Mouse (Mus musculus) liver, postnatal 0 days (tissue): ENCODE data around the gene Gm49353. TPM values are rescaled to one million over a fixed set of nuclear protein-coding genes. Genes with fewer than 3 reads are reported as not detected.

ENCODE experiments used
- ATAC-seq: fragments of 200-750 bp; cut with Nextera tagmentation; 2 replicates; pipeline ENCODE4 v1.8.0; 2017; ENCODE audit warnings: mild to moderate bottlenecking, moderate library complexity
- DNase-seq: peaks from one replicate; pipeline ENCODE4 v3.0.0-alpha.2; 2016
- H3K27ac ChIP-seq: fragments of 300-500 bp; sonication (generic); 2 replicates; pipeline ENCODE4 v1.5.1; 2014; ENCODE audit warnings: antibody characterized with exemption, moderate library complexity, mild to moderate bottlenecking, low read depth
- H3K27me3 ChIP-seq: fragments of 300-500 bp; sonication (generic); 2 replicates; pipeline ENCODE4 v1.6.1; 2014; ENCODE audit warnings: low read length, control low read depth, mixed read lengths; ENCODE audit not compliant: insufficient read depth
- H3K36me3 ChIP-seq: fragments of 300-500 bp; sonication (generic); replicated peaks from 2 replicates; pipeline ENCODE4 v1.6.1; 2014; ENCODE audit warnings: mild to moderate bottlenecking, control low read depth, low read length, moderate library complexity, mixed read lengths; ENCODE audit not compliant: insufficient read depth
- H3K4me1 ChIP-seq: fragments of 300-500 bp; sonication (generic); 2 replicates; pipeline ENCODE4 v1.6.1; 2014; ENCODE audit warnings: antibody characterized with exemption, mild to moderate bottlenecking, control low read depth; ENCODE audit not compliant: insufficient read depth
- H3K4me2 ChIP-seq: fragments of 300-500 bp; sonication (generic); 2 replicates; pipeline ENCODE4 v1.6.1; 2014; ENCODE audit warnings: low read depth, mild to moderate bottlenecking, low read length, moderate library complexity, mixed read lengths
- H3K4me3 ChIP-seq: fragments of 300-500 bp; sonication (generic); 2 replicates; pipeline ENCODE4 v1.5.1; 2014; ENCODE audit warnings: low read depth, low read length
- H3K9ac ChIP-seq: fragments of 300-500 bp; sonication (generic); replicated peaks from 2 replicates; pipeline ENCODE4 v1.6.1; 2014; ENCODE audit warnings: mild to moderate bottlenecking, moderate library complexity
- H3K9me3 ChIP-seq: fragments of 300-500 bp; sonication (generic); 2 replicates; pipeline ENCODE4 v1.6.1; 2016; ENCODE audit warnings: mild to moderate bottlenecking, control low read depth, low read length, mixed read lengths
- CTCF ChIP-seq: sonication (generic); IDR thresholded peaks from 2 replicates; pipeline ENCODE4 v1.5.1; 2016; ENCODE audit warnings: antibody characterized with exemption, low read depth
- EP300 ChIP-seq: IDR thresholded peaks from 2 replicates; pipeline ENCODE4 v1.6.1; 2016; ENCODE audit warnings: antibody characterized with exemption, low read depth, mild to moderate bottlenecking
- WGBS: fragments of 180-500 bp; shearing (Covaris S2); extraction: QIAGEN DNeasy Blood & Tissue Kit; methylation state at CpG from one replicate; pipeline ENCODE4 v1.1.7; 2014; ENCODE audit not compliant: insufficient replicate concordance; 5-methylcytosine and 5-hydroxymethylcytosine counted together
- polyA plus RNA-seq: library from polyadenylated mRNA; unstranded; fragments of >200 nt; fragmentation: Nextera tagmentation; extraction: Ambion mirVana; gene quantifications from 2 replicates; pipeline ENCODE4 v1.2.1, GENCODE M21; 2015

The Gm49353 gene
- polyA plus RNA-seq, 1 experiment from 2014 or later = not detected

GRCm38 (mm10) chr10:29208735-29209134 is 10.0 kb downstream of the Gm49353 start:
- Histone ChIP-seq H3K4me2 (no peak overlapping the region), H3K36me3 (no peaks in the 10 kb centered on the region), H3K27me3 (no peaks in the 10 kb centered on the region), H3K9ac (no peak overlapping the region), H3K27ac (no peak overlapping the region), H3K9me3 (no peaks in the 10 kb centered on the region), H3K4me1 (no peaks in the 10 kb centered on the region), H3K4me3 (no peak overlapping the region)
- no peak for ATAC-seq
- WGBS = 46% methylated on average over 3 of the region's 3 CpGs
- no peak for TF ChIP-seq EP300
- DNase-seq = no peak

GRCm38 (mm10) chr10:29211453-29211852 is 12.7 kb downstream of the Gm49353 start, which contains the start of gene 9330159F19Rik:
9330159F19Rik (plus strand) TSS chr10:29211606.
- Histone ChIP-seq H3K9me3 (no peaks in the 10 kb centered on the region), H3K9ac (no peak within 1 kb of the TSS), H3K4me1 (no peaks in the 10 kb centered on the region), H3K4me2 (no peak within 1 kb of the TSS), H3K27me3 (no peaks in the 10 kb centered on the region), H3K4me3 (no peak within 1 kb of the TSS), H3K36me3 (no peaks in the 10 kb centered on the region), H3K27ac (no peak within 1 kb of the TSS)
- WGBS = 13% methylated on average over 4 of the region's 4 CpGs
- no peak for TF ChIP-seq EP300
- no peak for DNase-seq
- ATAC-seq = no peak

GRCm38 (mm10) chr10:29213534-29214100 is 14.9 kb downstream of the Gm49353 start:
- ATAC-seq = no peak
- Histone ChIP-seq H3K9me3 (no peaks in the 10 kb centered on the region), H3K9ac (no peak overlapping the region), H3K4me2 (no peak overlapping the region), H3K27ac (no peak overlapping the region), H3K4me1 (no peaks in the 10 kb centered on the region), H3K4me3 (no peak overlapping the region), H3K27me3 (no peaks in the 10 kb centered on the region), H3K36me3 (no peaks in the 10 kb centered on the region)
- TF ChIP-seq CTCF (no peak), EP300 (no peak)
- WGBS = 54% methylated on average over 3 of the region's 3 CpGs
- DNase-seq = no peak

- Histone ChIP-seq H3K27me3 (no peaks in the 10 kb centered on the region), H3K27ac (no peak overlapping the region), H3K9me3 (no peaks in the 10 kb centered on the region), H3K36me3 (no peaks in the 10 kb centered on the region), H3K4me3 (no peak overlapping the region), H3K4me2 (no peak overlapping the region), H3K9ac (no peak overlapping the region), H3K4me1 (no peaks in the 10 kb centered on the region)
- no peak for DNase-seq
- 85% methylated on average over 1 of the region's 1 CpGs for WGBS
- ATAC-seq = no peak
- TF ChIP-seq CTCF (no peak), EP300 (no peak)
These were observed 18.2 kb downstream of the Gm49353 start for GRCm38 (mm10) chr10:29216957-29217356.

GRCm38 (mm10) chr10:29217451-29217850 is 18.7 kb downstream of the Gm49353 start:
- WGBS = 68% methylated on average over 2 of the region's 2 CpGs
- no peak overlapping the region for H3K9ac ChIP-seq

GRCm38 (mm10) chr10:29225329-29225728 is 26.6 kb downstream of the Gm49353 start:
- ATAC-seq = no peak
- no peaks in the 10 kb centered on the region for H3K4me1 ChIP-seq
- H3K4me2 ChIP-seq = no peak overlapping the region
- 77% methylated on average over 4 of the region's 4 CpGs for WGBS
- H3K4me3 ChIP-seq = no peak overlapping the region
- H3K27ac ChIP-seq = no peak overlapping the region
- H3K9ac ChIP-seq = no peak overlapping the region
- no peaks in the 10 kb centered on the region for H3K9me3 ChIP-seq
- H3K36me3 ChIP-seq = no peaks in the 10 kb centered on the region
- no peak for DNase-seq
- H3K27me3 ChIP-seq = no peaks in the 10 kb centered on the region
- no peak for TF ChIP-seq EP300
- TF ChIP-seq CTCF = no peak

More at GRCm38 (mm10) chr10:29217451-29217850, 18.7 kb downstream of the Gm49353 start:
- H3K9me3 ChIP-seq = no peaks in the 10 kb centered on the region
- TF ChIP-seq CTCF = no peak
- no peak for TF ChIP-seq EP300
- no peaks in the 10 kb centered on the region for H3K4me1 ChIP-seq
- H3K4me2 ChIP-seq = no peak overlapping the region
- DNase-seq (no peak), ATAC-seq (no peak)
- no peaks in the 10 kb centered on the region for H3K36me3 ChIP-seq
- no peak overlapping the region for H3K4me3 ChIP-seq
- H3K27ac ChIP-seq = no peak overlapping the region
- H3K27me3 ChIP-seq = no peaks in the 10 kb centered on the region

- H3K9me3 ChIP-seq = no peaks in the 10 kb centered on the region
- DNase-seq = no peak
- no peak overlapping the region for H3K4me3 ChIP-seq
- 79% methylated on average over 2 of the region's 2 CpGs for WGBS
- no peaks in the 10 kb centered on the region for H3K4me1 ChIP-seq
- H3K27ac ChIP-seq = no peak overlapping the region
- no peaks in the 10 kb centered on the region for H3K36me3 ChIP-seq
- no peaks in the 10 kb centered on the region for H3K27me3 ChIP-seq
- H3K4me2 ChIP-seq = no peak overlapping the region
- H3K9ac ChIP-seq = no peak overlapping the region
- TF ChIP-seq CTCF (no peak), EP300 (no peak)
- ATAC-seq = no peak
These were observed 32.5 kb downstream of the Gm49353 start for GRCm38 (mm10) chr10:29231208-29231607.

Other genes with a start within 250 kb of the Gm49353 start
- not detected in 2 replicates for gene 2310057J18Rik, start 212.7 kb upstream of the Gm49353 start, polyA plus RNA-seq
- not detected in 2 replicates for gene Soga3, start 55.1 kb upstream of the Gm49353 start, polyA plus RNA-seq
- not detected in 2 replicates for gene 9330159F19Rik, start 12.7 kb downstream of the Gm49353 start, polyA plus RNA-seq
- gene Echdc1, start 114.2 kb downstream of the Gm49353 start, polyA plus RNA-seq = 11.1 and 14.2 TPM in 2 replicates
- gene Rnf146, start 163.5 kb downstream of the Gm49353 start, polyA plus RNA-seq = 13.3 and 13.8 TPM in 2 replicates